Mouse (Mus musculus): ENCODE measurements around the gene Arap2. TPM values are rescaled to one million over a fixed set of nuclear protein-coding genes. Genes with fewer than 3 reads are reported as not detected.

Gene Arap2
- polyA plus RNA-seq, 2 experiments, result 1.1 to 1.7 TPM

DNA sequence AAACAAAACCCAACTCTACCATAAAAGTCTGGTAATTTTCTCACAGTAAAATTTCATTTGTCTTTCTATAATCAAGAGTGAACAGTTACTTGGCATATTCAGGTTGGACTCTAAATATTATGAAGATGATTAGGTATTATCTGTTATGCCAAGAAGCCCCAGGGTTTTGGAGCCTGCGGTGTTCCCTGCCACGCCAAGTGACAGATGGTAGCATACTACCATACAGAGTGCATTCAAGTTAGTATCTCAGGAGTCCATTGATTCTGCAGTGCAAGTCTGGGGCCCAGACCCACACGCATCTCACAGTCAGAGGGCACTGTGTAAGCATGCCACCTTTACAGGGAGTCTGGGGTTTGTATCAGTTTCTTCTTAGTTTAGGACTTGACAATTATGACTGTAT is 129.6 kb downstream of the Arap2 start:
- TF ChIP-seq EP300 (IDR thresholded peaks at IDR 0.05; ENCODE audit: low read depth) (no peak), CTCF (IDR thresholded peaks at IDR 0.05; ENCODE audit: low read depth) (no peak)
- ATAC-seq (ENCODE audit: insufficient read depth), result no peak
- WGBS (ENCODE audit: insufficient replicate concordance), result 68% methylated on average over 3 of the region's 3 CpGs

GRCm38 (mm10) chr5:62628901-62629300 is 137.1 kb downstream of the Arap2 start:
- TF ChIP-seq EP300 (IDR thresholded peaks at IDR 0.05; ENCODE audit: low read depth), result no peak
- no peak for TF ChIP-seq CTCF (IDR thresholded peaks at IDR 0.05; ENCODE audit: low read depth)
- Histone ChIP-seq H3K27ac (no peak overlapping the region), H3K9me3 (ENCODE audit: control insufficient read depth, low read length) (no peaks in the 10 kb centered on the region), H3K27me3 (ENCODE audit: control insufficient read depth, insufficient read depth, low read length) (no peaks in the 10 kb centered on the region), H3K9ac (replicated peaks) (no peak overlapping the region), H3K36me3 (replicated peaks; ENCODE audit: control insufficient read depth, insufficient read depth, low read depth) (no peaks in the 10 kb centered on the region), H3K4me2 (ENCODE audit: low read depth) (no peak overlapping the region), H3K4me3 (ENCODE audit: insufficient read depth in 1 of 2, low read depth in 2 of 2, low read length in 2 of 2) (no peak overlapping the region), H3K4me1 (replicated peaks; ENCODE audit: control insufficient read depth in 2 of 2, insufficient read depth in 2 of 2, low read length in 1 of 2) (no peaks in the 10 kb centered on the region)
- no peak for DNase-seq (ENCODE audit: low read depth in 3 of 3, low spot score in 3 of 3)
- ATAC-seq (ENCODE audit: insufficient read depth), result no peak
- WGBS (ENCODE audit: insufficient replicate concordance), result 77% methylated on average over 5 of the region's 5 CpGs

More for the DNA sequence above, 129.6 kb downstream of the Arap2 start:
- Histone ChIP-seq H3K4me3 (ENCODE audit: insufficient read depth in 1 of 2, low read depth in 2 of 2, low read length in 2 of 2) (no peak overlapping the region), H3K4me2 (ENCODE audit: low read depth) (no peak overlapping the region), H3K9me3 (ENCODE audit: control insufficient read depth, low read length) (no peaks in the 10 kb centered on the region), H3K9ac (replicated peaks) (no peak overlapping the region), H3K36me3 (replicated peaks; ENCODE audit: control insufficient read depth, insufficient read depth, low read depth) (no peaks in the 10 kb centered on the region), H3K27me3 (ENCODE audit: control insufficient read depth, insufficient read depth, low read length) (no peaks in the 10 kb centered on the region), H3K27ac (no peak overlapping the region), H3K4me1 (replicated peaks; ENCODE audit: control insufficient read depth in 2 of 2, insufficient read depth in 2 of 2, low read length in 1 of 2) (no peaks in the 10 kb centered on the region)
- no peak for DNase-seq (ENCODE audit: low read depth in 3 of 3, low spot score in 3 of 3)

DNA sequence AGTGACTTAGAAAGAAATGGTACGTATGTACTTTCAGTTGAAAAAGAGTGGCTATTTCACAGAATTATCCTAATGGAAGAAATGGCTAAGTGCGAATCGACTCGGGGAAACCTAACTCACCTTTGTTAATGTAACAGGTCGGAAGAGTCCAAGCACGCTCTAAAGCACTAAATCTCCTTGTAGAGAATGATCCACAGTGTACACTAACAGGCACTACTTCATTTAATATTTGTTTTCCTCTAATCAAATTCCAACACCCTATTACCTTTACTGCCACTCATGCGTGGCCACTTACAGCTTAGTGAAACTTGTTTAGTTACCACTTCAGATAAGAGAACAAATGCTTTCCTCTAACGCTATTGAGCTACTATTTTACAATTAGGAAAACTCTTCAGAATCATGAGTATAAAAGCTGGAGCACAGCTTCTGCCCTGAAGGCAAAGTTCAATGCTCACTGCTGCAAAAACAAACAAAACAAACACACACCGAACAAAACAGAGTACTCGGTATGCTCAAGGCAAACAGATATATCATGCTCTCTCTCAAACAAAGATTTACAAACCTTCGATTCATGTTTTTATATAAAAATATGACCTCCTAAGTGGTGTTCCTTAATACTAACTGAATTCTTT is 143.0 kb downstream of the Arap2 start:
- H3K9me3 ChIP-seq (ENCODE audit: control insufficient read depth, low read length), result no peaks in the 10 kb centered on the region
- no peak overlapping the region for H3K4me3 ChIP-seq (ENCODE audit: insufficient read depth in 1 of 2, low read depth in 2 of 2, low read length in 2 of 2)
- H3K27me3 ChIP-seq (ENCODE audit: control insufficient read depth, insufficient read depth, low read length), result no peaks in the 10 kb centered on the region
- no peaks in the 10 kb centered on the region for H3K4me1 ChIP-seq (replicated peaks; ENCODE audit: control insufficient read depth in 2 of 2, insufficient read depth in 2 of 2, low read length in 1 of 2)
- TF ChIP-seq EP300 (IDR thresholded peaks at IDR 0.05; ENCODE audit: low read depth) (no peak), CTCF (IDR thresholded peaks at IDR 0.05; ENCODE audit: low read depth) (no peak)
- ATAC-seq (ENCODE audit: insufficient read depth) (no peak), DNase-seq (ENCODE audit: low read depth in 3 of 3, low spot score in 3 of 3) (no peak)
- H3K27ac ChIP-seq, result no peak overlapping the region
- H3K9ac ChIP-seq (replicated peaks), result no peak overlapping the region
- no peak overlapping the region for H3K4me2 ChIP-seq (ENCODE audit: low read depth)
- H3K36me3 ChIP-seq (replicated peaks; ENCODE audit: control insufficient read depth, insufficient read depth, low read depth), result no peaks in the 10 kb centered on the region
- WGBS (ENCODE audit: insufficient replicate concordance), result 73% methylated on average over 11 of the region's 11 CpGs

GRCm38 (mm10) chr5:62618286-62618685 is 147.7 kb downstream of the Arap2 start:
- TF ChIP-seq EP300 (IDR thresholded peaks at IDR 0.05; ENCODE audit: low read depth) (no peak), CTCF (IDR thresholded peaks at IDR 0.05; ENCODE audit: low read depth) (no peak)
- no peaks in the 10 kb centered on the region for H3K4me1 ChIP-seq (replicated peaks; ENCODE audit: control insufficient read depth in 2 of 2, insufficient read depth in 2 of 2, low read length in 1 of 2)
- H3K4me3 ChIP-seq (ENCODE audit: insufficient read depth in 1 of 2, low read depth in 2 of 2, low read length in 2 of 2), result no peak overlapping the region
- H3K9me3 ChIP-seq (ENCODE audit: control insufficient read depth, low read length), result no peaks in the 10 kb centered on the region
- no peak overlapping the region for H3K9ac ChIP-seq (replicated peaks)
- no peak for DNase-seq (ENCODE audit: low read depth in 3 of 3, low spot score in 3 of 3)
- no peak for ATAC-seq (ENCODE audit: insufficient read depth)
- H3K27ac ChIP-seq, result no peak overlapping the region
- no peaks in the 10 kb centered on the region for H3K36me3 ChIP-seq (replicated peaks; ENCODE audit: control insufficient read depth, insufficient read depth, low read depth)
- no peaks in the 10 kb centered on the region for H3K27me3 ChIP-seq (ENCODE audit: control insufficient read depth, insufficient read depth, low read length)
- no peak overlapping the region for H3K4me2 ChIP-seq (ENCODE audit: low read depth)

GRCm38 (mm10) chr5:62611990-62612389 is 154.0 kb downstream of the Arap2 start:
- H3K9me3 ChIP-seq (ENCODE audit: control insufficient read depth, low read length), result no peaks in the 10 kb centered on the region
- no peaks in the 10 kb centered on the region for H3K4me1 ChIP-seq (replicated peaks; ENCODE audit: control insufficient read depth in 2 of 2, insufficient read depth in 2 of 2, low read length in 1 of 2)
- no peaks in the 10 kb centered on the region for H3K36me3 ChIP-seq (replicated peaks; ENCODE audit: control insufficient read depth, insufficient read depth, low read depth)
- no peak for TF ChIP-seq CTCF (IDR thresholded peaks at IDR 0.05; ENCODE audit: low read depth)
- TF ChIP-seq EP300 (IDR thresholded peaks at IDR 0.05; ENCODE audit: low read depth), result no peak
- ATAC-seq (ENCODE audit: insufficient read depth), result no peak
- no peak overlapping the region for H3K4me3 ChIP-seq (ENCODE audit: insufficient read depth in 1 of 2, low read depth in 2 of 2, low read length in 2 of 2)
- H3K9ac ChIP-seq (replicated peaks), result no peak overlapping the region
- no peaks in the 10 kb centered on the region for H3K27me3 ChIP-seq (ENCODE audit: control insufficient read depth, insufficient read depth, low read length)
- no peak overlapping the region for H3K27ac ChIP-seq
- no peak for DNase-seq (ENCODE audit: low read depth in 3 of 3, low spot score in 3 of 3)
- no peak overlapping the region for H3K4me2 ChIP-seq (ENCODE audit: low read depth)
- 49% methylated on average over 3 of the region's 3 CpGs for WGBS (ENCODE audit: insufficient replicate concordance)
